Mouse (Mus musculus): ENCODE measurements at regions not wholly inside any gene's neighbourhood (a gene's known extent, or its start where the extent isn't known, plus 50 kb on each side); places are given as distances from the start of the nearest gene placed in this dataset.

DNA sequence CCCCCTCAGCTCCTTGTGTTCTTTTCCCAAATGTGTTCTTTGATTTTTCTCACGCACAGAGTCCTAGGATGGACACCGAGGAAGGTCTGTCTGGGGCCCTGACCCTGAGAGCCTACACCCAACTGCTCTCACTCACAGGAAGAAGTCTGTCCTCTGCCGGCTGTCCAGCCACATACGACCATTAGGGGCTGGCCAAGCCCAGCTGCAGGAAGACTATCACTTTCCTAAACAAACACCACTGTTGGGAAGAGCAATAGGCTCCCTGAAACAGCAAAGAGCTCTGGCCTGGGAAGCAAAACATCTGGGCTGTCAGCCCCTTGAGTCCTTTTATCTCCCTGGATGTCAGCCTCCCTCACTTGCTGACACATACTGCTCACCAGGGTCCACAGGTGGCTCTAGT lies 224.8 kb upstream of the Far2 start:
- DNase-seq (ENCODE audit: low spot score in 2 of 2) = no peak

DNA sequence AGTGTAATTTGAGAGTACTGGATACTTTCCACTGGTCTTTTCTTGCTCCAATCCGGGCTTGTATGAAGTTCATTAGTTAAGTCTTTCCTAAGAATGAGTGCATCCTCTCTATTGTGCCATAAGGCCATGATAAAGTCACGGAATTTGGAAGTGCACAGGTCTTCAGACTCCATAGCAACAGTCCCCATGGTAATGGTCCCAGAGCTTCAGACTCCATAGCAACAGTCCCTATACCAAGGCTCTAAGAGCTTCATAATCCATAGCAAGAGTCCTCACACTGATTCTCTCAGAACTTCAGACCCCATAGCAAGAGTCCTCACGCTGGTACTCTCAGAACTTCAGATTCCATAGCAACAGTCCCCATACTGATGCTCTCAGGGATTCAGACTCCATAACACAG lies 214.5 kb upstream of the Far2 start:
- DNase-seq (ENCODE audit: low spot score in 2 of 2) = no peak

DNA sequence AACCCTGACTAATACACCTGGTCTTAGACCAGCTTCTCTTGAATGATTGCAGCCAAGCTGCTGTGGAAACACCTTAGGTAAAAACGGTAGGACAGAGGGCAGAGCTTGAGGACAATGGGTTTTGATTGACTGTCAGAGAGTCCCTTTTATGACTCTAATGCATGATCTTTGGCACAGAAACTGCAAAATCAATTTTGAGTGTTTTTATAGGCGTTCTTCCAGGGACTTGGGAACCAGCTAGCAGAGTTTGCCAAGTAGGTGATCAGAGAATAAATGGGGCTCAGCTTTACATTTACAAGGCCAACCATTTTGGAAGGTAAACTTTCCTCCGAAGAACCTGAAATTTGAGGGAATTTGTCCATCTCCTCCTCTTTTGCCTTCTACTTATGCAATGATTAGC lies 213.6 kb upstream of the Far2 start:
- DNase-seq (ENCODE audit: low spot score in 2 of 2) = no peak

DNA sequence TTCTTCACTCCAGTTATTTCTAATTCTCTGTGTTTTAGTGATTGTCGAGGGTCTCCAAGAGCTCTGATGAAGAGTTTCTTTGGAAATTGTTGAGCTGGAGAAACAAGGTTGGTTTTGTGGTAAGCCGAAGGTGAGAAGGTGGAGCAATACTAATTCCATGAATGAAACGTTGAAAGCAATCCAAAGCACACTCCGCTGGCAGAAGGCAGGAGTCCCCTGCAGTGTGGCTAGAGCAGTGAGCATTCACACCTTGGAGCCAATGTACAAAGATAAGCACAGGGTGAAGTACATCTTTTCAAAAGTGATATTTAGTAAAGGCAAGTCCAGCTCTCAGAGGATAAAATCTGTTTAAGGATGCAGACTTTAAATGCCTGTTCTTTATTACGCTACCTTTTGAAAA lies 208.2 kb upstream of the Far2 start:
- DNase-seq (ENCODE audit: low spot score in 2 of 2) = no peak

DNA sequence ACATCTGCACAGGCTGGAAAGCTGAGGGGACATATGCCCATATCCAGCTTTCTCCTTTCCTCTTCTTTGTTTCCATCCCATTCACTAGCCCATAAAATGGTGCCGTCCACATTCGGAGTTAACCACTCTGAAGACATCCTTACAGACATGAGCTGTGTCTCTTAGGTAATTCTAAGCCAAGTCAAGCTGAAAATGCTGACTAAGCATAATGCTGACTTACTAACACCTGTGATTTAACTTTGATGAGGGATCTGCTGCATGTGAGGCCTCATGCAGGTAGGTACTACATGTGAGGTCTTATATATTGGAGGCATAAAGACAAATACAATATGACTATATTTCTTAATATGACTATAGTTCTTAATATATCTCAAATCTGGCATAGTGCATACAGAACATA lies 197.1 kb upstream of the Far2 start:
- DNase-seq (ENCODE audit: low spot score in 2 of 2) = no peak

DNA sequence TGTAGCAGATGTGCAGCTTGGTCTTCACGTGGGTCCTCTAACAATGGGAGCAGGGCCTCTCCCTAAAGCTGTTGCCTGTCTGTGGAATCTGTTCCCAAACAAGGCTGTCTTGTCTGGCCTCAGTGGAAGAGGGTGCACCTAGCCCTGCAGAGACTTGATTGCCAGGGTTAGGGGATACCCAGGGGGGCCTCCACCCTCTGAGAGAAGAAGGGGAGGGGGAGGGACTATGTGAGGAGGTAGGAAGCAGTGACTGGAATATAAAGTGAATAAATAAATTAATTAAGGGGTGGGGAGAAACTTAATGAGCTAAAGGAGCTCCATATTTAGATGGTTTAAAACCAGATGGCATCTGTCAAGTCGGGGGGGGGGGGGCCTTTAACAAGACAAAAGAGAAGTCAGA lies 185.9 kb upstream of the Far2 start:
- DNase-seq (ENCODE audit: low spot score in 2 of 2) = no peak

DNA sequence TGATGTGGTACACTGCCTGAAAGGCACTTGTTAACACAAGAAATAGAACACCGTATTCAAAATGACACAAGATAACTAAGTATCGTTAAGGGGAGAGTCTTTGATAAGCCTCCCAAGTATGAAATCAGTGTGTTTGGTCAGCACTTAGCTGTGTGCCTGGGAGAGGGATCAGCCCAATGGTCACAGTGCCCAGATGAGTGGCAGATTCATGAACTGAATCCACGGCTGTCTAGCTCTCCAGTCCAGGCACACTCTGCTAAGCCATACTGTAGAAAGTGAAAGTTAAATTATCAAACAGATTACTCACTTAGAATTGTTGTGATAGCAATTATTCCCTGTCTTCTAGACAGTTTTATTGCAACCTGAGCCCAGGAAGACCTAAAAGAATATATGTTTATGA lies 176.0 kb upstream of the Far2 start:
- no peak for DNase-seq (ENCODE audit: low spot score in 2 of 2)

DNA sequence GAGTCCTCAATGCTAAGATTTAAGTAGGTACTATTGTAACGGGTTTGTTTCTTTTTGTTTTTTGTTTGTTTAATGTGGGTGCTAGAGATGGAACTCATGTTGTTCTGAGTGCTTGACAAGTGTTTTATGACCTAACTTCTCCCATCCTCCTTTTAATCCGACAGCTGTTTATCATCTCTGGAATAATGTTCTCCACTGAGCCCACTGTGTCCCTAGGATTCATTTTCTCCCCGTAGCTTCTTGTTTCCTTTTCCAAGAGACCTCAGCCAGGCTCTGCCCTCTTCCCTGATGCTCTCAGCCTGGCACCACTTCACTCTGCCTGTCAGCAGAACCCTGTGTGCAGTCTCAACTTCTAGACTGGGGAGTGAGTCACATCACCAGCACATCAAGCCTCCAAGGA lies 173.9 kb upstream of the Far2 start:
- no peak for DNase-seq (ENCODE audit: low spot score in 2 of 2)

DNA sequence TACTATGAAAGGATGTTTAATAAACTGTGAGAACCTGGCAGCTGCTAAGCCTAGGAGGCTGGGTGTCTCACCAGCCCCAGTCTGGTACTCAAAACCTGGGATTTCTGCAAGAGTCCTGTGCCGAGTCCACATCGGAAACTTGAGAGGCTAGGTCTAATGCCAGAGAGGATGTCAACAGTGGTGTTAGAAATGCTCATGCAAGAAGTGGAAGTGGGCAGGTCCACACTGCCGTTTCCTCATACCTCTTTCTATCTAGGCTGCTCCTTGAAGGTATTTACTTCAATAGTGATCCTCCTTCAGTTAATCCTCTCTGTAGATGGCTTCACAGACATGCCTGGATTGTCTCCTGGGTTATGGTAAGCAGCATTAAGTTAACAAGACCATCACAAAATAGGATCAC lies 168.6 kb upstream of the Far2 start:
- DNase-seq (ENCODE audit: low spot score in 2 of 2) = no peak

DNA sequence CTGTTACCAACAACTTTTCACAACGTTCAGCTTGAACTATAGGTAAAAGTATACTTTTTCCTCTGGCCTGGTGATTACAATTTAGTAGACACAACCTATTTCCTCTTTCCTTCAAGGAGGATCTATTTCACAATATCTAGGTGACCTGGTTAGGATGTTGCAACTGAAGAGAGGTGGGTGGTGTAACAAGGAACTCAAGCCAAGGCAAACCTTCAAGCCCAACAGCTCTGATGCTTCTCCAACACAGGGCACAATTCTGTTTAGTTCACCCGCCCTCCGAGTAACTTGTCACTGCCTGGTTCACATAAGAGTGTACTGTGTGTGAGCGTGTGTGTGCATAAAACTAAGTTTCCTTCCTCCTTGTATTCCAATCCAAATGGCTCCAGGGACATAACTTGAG lies 161.2 kb upstream of the Far2 start:
- no peak for DNase-seq (ENCODE audit: low spot score in 2 of 2)

DNA sequence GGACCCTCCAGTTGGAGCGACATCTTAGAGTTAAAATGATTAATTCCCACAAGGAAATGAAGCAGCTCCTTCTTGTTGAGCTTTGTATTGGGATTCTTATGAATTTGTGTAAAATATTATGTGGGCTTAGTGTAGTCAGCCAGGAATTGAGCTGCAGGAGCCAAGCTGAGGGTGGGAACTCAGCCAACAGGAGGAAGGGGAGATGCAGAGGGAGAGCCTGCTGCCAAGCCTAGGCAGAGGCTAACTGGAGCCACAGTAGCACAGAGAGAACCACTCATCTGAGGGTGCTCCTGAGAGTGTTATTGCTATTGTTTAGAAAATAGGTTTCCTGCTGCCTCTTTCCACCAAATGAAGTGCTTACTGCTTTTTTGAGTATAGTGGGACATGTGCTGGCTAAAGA lies 127.4 kb upstream of the Far2 start:
- no peak for DNase-seq (ENCODE audit: low spot score in 2 of 2)

DNA sequence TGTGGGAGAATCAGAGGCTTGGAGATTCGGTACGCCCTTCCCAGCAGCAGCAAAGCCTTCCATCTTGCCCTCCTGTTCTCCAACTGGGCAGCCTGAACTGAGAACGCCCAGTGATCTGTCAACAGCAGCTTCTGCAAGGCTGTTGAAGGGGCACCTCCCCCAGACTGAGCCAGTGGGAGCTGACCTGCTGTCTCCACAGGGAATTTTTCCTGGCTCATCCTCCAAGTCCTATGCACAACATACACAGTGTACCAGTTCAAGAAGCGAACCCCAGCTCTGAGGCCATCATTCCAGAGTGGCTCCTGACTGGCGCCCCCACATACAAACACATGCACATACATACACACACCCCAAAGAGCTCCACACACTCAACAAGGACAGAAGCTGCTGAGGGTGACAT lies 126.0 kb upstream of the Far2 start:
- DNase-seq (ENCODE audit: low spot score in 2 of 2) = no peak

DNA sequence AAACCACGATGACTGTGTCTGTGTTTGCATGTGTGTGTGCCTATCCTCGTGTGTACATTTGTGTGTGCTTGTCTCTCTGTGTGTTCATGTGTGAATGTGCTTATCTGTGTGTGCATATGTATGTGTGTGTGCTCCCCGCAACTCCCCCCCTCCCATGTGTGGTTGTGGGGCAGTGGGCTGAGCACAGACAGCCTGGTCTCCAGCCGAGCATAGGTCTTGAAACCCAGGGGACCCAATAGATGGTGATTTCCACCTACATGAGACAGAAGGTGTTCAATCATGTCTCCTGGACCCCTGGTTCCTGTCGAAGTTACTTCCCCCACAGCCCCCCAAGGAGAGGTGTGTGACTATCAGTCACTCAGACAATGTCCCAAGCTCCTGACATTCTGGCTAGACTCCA lies 124.6 kb upstream of the Far2 start:
- no peak for DNase-seq (ENCODE audit: low spot score in 2 of 2)

DNA sequence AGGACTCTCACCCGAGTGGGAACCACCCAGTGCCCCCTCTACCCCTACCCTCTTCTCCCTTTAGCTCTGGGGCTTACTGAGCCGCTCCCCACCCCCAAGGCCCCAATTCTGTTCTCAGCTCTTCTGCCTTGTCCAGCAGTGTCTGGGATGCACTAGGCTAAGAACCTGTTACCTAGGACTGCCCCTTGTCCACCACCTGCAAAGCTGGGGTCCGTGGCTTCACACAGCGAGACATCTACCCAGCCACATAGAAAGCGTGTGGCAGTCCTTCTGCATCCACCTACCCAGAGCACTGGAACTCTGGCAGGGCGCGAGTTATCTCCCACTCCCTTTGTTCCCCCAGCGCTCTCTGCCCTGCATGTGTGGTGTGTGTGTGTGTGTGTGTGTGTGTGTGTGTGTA lies 123.8 kb upstream of the Far2 start:
- DNase-seq (ENCODE audit: low spot score in 2 of 2) = no peak

DNA sequence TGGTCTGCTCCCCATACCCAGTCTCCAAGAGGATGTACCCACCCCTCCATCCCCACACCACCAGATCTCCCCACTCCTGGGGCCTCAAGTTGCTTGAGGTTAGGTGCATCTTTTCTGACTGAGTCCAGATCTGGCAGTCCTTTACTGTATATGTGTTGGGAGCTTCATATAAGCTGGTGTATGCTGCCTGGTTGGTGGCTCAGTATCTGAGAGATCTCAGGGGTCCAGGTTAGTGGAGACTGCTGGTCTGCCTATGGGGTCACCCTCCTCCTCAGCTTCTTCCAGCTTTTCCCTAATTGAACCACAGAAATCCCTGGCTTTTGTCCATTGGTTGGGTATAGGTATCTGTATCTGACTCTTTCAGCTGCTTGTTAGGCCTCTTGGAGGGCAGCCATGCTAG lies 118.1 kb upstream of the Far2 start:
- DNase-seq (ENCODE audit: low spot score in 2 of 2) = no peak

DNA sequence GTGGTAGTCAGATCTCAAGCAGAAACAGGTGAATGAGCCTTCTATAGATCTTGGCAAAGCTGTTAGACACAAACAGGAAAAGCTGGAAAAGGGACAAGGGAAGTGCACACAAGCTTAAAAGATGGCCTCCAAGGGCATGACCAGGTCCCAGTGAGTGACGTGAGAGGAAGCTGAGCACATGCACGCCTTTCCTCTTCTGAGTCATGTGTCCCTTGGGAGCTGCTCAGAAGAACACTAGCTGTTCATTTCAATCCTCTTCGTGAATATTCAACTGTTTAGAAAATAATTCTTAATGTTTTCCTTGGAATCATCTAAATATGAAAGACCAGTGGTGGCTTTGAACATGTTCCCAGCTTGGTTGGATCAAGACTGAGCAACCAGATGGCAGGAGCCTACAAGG lies 103.0 kb upstream of the Far2 start:
- no peak for DNase-seq (ENCODE audit: low spot score in 2 of 2)

DNA sequence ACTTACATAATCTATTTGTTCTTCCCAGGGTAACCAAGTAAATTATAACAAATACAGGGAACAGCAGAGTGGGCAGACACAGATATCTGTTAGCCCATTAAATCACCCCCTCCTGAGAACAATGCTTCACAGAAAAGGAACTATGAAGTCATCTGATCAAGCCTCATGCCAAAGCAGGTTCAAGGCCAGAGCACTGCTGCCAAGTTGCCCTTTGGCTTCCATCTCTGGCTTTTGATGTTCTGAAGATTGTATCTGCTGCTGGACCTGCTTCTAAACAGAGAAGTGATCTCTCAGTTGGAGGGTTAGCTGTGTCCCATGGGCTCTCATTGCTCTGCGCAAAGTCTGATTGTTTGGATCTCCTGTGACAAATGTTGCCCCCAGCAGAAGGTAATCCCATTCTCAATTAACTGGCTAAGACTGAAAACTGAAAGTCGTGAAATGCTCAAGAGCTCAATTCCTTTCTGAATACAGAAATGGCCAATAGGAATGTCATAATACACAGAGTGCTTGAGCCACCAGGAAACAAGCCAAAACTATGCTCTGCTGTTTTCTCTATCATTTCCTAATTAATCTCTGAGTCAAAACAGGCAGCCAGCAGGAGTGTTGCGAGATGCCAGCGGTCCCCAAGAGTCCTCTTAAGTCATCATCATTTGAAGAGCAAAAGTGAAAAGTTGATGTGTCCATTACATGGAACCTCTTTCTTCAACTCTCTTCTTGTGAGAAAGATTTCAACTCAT lies 102.0 kb upstream of the Far2 start:
- DNase-seq (ENCODE audit: low spot score in 2 of 2) = no peak

DNA sequence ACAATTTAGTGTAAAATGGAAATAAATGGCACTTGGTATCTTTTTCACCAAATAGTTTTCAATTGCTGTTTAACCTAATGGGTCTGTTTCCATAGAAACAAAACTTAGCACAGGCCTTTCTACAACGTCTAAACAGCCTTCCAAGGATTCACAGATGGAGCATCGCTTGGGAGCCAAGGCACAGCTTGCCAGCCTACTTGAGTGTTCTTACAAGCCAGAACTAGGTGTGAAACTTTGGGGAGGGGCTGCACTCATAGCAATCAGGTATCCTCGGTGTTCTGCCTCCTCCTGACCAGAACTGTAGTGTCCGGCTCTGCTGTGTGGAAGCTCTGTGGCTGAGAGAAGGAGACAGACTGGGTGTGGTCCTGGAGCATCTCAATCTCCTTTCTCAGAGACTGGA lies 99.1 kb upstream of the Far2 start:
- DNase-seq (ENCODE audit: low spot score in 2 of 2) = peak in 1 of 2 experiments; percentile 18

DNA sequence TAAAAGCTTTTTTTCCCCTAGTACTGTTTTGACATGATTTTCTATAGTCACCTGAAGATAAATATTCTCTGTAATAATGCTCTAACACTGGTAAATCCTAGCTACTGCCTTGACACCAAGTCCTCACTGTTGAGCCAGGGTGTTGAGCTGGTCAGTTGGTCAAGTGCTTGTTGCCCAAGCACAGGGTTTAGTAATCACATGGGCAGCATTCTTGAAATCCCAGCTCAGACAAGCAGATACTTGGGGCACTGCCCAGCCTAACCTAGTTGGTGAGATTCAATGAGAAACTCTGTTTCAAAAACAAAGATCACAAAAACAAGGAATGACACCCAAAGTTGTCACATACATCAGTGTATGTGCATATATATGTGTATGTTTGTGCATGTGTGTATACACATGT lies 95.4 kb upstream of the Far2 start:
- DNase-seq (ENCODE audit: low spot score in 2 of 2) = no peak

DNA sequence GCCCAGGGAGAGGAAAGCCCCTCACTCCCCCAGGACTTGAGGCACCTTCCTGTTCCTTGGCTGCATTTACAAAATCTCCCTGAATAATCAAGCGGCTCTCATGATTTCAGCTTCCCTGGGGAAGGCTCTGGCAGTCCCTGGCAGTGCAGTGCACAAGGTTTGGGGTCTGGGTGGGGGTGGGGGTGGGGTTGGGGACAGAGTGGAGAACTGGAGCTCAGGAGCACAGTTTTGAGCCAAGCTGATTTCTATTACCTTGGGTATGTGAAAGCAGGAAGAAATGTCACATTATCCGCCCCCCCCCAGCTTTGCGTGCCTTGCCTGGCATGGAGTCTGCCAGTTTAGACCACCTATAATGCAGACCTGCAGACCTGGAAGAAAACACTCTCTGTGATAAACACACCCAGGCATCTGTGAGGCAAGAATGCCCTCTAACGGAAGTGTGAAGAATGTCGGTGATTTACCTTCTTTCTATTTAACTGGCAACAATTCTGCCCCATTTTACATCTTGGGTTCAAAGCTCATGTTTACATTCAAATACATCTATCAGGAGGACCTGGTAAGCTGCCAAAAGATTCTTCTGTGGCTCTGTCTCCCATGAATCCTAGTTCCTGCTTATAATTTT lies 93.9 kb upstream of the Far2 start:
- DNase-seq (ENCODE audit: low spot score in 2 of 2) = no peak

DNA sequence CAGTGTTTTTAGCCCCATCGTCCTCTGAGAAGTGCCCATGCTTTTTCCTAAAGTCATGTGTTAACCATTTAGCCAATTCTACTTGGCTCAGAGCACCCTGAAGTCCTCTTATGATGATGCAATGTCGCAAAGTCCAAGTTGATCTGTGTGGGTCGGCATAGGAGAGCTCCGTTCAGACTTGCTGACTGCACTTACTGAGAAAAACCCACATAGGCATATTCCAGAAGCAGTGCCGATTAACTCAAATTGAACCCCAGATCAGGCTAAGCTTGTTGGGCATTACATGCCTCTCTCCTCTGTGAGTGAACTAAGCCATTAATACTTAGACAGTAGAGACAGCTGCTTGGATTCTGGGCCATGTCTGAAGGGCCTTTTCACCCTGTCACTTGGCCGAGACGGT lies 93.3 kb upstream of the Far2 start:
- DNase-seq (ENCODE audit: low spot score in 2 of 2) = no peak

DNA sequence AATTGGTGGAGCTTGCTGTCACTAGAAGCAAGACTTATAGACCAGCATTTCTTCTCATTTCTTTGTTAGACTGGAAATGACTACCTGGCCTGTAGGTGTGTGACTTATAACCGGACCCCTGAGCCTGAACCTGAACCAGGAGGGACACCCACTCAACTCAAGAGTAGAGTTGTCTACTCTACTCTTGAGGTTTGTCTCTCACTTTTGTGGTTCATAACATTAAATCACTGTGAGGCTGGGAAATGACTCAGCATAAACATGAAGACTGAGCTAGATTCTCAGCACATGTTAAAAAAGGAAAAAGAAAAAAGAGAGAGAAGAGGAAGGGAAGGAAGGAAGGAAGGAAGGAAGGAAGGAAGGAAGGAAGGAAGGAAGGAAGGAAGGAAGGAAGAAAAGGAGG lies 92.8 kb upstream of the Far2 start:
- DNase-seq (ENCODE audit: low spot score in 2 of 2) = no peak

DNA sequence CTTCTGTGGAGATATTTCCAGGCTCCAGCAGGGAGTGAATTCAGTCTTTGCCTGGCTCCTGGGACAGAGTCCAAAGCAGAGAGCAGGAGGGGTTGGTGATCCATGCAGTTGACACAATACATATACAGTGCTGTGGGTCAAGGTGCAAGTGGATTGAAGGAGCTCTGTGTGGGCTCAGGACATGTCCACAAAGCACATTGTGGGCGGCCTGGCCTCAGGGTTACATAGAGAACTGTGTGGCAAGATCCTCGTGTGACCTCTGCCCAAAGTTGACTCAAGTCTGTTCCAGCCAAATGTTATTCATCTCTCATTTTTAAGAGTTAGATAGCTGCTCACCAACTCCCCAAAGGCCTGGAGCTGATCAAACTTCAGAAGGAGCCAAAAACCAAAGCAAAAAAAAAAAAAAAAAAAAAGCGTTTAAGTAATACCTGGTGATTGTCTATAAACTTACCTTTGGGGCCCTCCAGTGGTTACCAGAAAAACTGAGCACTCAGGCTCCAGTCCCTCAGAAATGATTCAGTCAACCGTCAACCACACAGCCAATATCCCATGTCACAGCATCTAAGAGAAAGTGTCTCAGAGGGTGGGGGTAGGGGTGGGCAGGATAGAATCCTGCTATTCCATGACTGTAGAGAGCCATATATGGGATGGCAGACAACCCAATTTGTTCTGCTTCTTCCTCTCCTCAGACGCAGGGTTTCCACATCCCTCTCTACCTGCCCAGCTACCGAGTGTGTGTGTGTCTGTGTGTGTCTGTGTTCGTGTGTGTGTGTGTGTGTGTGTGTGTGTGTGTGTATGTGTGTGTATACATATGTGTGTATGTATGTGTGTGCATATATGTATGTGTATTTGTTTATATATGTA lies 91.9 kb upstream of the Far2 start:
- DNase-seq (ENCODE audit: low spot score in 2 of 2) = no peak

Measured in right cerebral cortex, postnatal 36 days (tissue).